Mouse (Mus musculus): ENCODE data around the gene Znfx1. TPM values are rescaled to one million over a fixed set of nuclear protein-coding genes. Genes with fewer than 3 reads are reported as not detected.

Znfx1 gene
- polyA plus RNA-seq, 1 experiment, result 15.8 TPM

- Histone ChIP-seq H3K36me3 (ENCODE audit: control insufficient read depth, insufficient read depth) (peaks cover 82% of the 10 kb centered on the region), H3K79me3 (ENCODE audit: low read depth) (peaks cover 41% of the 10 kb centered on the region), H3ac (ENCODE audit: control insufficient read depth, insufficient read length, low read depth) (no peak overlapping the region), H3K4me3 (ENCODE audit: insufficient read depth, poor library complexity, severe bottlenecking) (no peak overlapping the region), H3K27me3 (ENCODE audit: control insufficient read depth, insufficient read depth, insufficient read length) (no peaks in the 10 kb centered on the region), H3K79me2 (ENCODE audit: control insufficient read depth, insufficient read depth) (peaks cover 83% of the 10 kb centered on the region)
- no peak for TF ChIP-seq FOSL1 (IDR thresholded peaks at IDR 0.05; ENCODE audit: insufficient read depth, low read length, poor library complexity, severe bottlenecking)
- TF ChIP-seq MAX (IDR thresholded peaks at IDR 0.05), result no peak
- no peak for TF ChIP-seq USF1 (IDR thresholded peaks at IDR 0.05; ENCODE audit: low read depth)
- TF ChIP-seq MYOG (IDR thresholded peaks at IDR 0.05; ENCODE audit: control insufficient read depth, extremely low read depth, insufficient read length), result no peak
- no peak for TF ChIP-seq CEBPB (IDR thresholded peaks at IDR 0.05; ENCODE audit: low read depth)
- no peak for TF ChIP-seq CTCF (IDR thresholded peaks at IDR 0.05; ENCODE audit: control insufficient read depth, insufficient read depth, insufficient read length)
- TF ChIP-seq MYOD1 (IDR thresholded peaks at IDR 0.05; ENCODE audit: control insufficient read depth, insufficient read length, low read depth), result no peak
These were observed 9.5 kb downstream of the Znfx1 start for GRCm38 (mm10) chr2:167053127-167053844.

GRCm38 (mm10) chr2:167048698-167049358 lies 14.0 kb downstream of the Znfx1 start:
- Histone ChIP-seq H3K79me2 (ENCODE audit: control insufficient read depth, insufficient read depth) (peaks cover 46% of the 10 kb centered on the region), H3K27me3 (ENCODE audit: control insufficient read depth, insufficient read depth, insufficient read length) (no peaks in the 10 kb centered on the region), H3K79me3 (ENCODE audit: low read depth) (peaks cover 18% of the 10 kb centered on the region), H3ac (ENCODE audit: control insufficient read depth, insufficient read length, low read depth) (no peak overlapping the region), H3K36me3 (ENCODE audit: control insufficient read depth, insufficient read depth) (peaks cover 79% of the 10 kb centered on the region), H3K4me3 (ENCODE audit: insufficient read depth, poor library complexity, severe bottlenecking) (no peak overlapping the region)
- TF ChIP-seq FOSL1 (IDR thresholded peaks at IDR 0.05; ENCODE audit: insufficient read depth, low read length, poor library complexity, severe bottlenecking), result no peak
- no peak for TF ChIP-seq MYOG (IDR thresholded peaks at IDR 0.05; ENCODE audit: control insufficient read depth, extremely low read depth, insufficient read length)

- Histone ChIP-seq H3K36me3 (ENCODE audit: control insufficient read depth, insufficient read depth) (peaks cover 82% of the 10 kb centered on the region), H3K79me2 (ENCODE audit: control insufficient read depth, insufficient read depth) (peaks cover 40% of the 10 kb centered on the region), H3K27me3 (ENCODE audit: control insufficient read depth, insufficient read depth, insufficient read length) (no peaks in the 10 kb centered on the region), H3K79me3 (ENCODE audit: low read depth) (peaks cover 15% of the 10 kb centered on the region), H3K4me3 (ENCODE audit: insufficient read depth, poor library complexity, severe bottlenecking) (no peak overlapping the region), H3ac (ENCODE audit: control insufficient read depth, insufficient read length, low read depth) (no peak overlapping the region)
- TF ChIP-seq MYOD1 (IDR thresholded peaks at IDR 0.05; ENCODE audit: control insufficient read depth, insufficient read length, low read depth), result no peak
- TF ChIP-seq CTCF (IDR thresholded peaks at IDR 0.05; ENCODE audit: control insufficient read depth, insufficient read depth, insufficient read length), result no peak
- no peak for TF ChIP-seq MAX (IDR thresholded peaks at IDR 0.05)
- no peak for TF ChIP-seq USF1 (IDR thresholded peaks at IDR 0.05; ENCODE audit: low read depth)
- TF ChIP-seq CEBPB (IDR thresholded peaks at IDR 0.05; ENCODE audit: low read depth), result no peak
- TF ChIP-seq MYOG (IDR thresholded peaks at IDR 0.05; ENCODE audit: control insufficient read depth, extremely low read depth, insufficient read length), result no peak
- no peak for TF ChIP-seq FOSL1 (IDR thresholded peaks at IDR 0.05; ENCODE audit: insufficient read depth, low read length, poor library complexity, severe bottlenecking)
These were observed 14.6 kb downstream of the Znfx1 start for GRCm38 (mm10) chr2:167048223-167048622.

GRCm38 (mm10) chr2:167043400-167044121 lies 19.3 kb downstream of the Znfx1 start:
- Histone ChIP-seq H3K4me3 (ENCODE audit: insufficient read depth, poor library complexity, severe bottlenecking) (no peak overlapping the region), H3K36me3 (ENCODE audit: control insufficient read depth, insufficient read depth) (peaks cover 93% of the 10 kb centered on the region), H3K79me3 (ENCODE audit: low read depth) (no peaks in the 10 kb centered on the region), H3ac (ENCODE audit: control insufficient read depth, insufficient read length, low read depth) (no peak overlapping the region), H3K27me3 (ENCODE audit: control insufficient read depth, insufficient read depth, insufficient read length) (no peaks in the 10 kb centered on the region), H3K79me2 (ENCODE audit: control insufficient read depth, insufficient read depth) (no peaks in the 10 kb centered on the region)
- TF ChIP-seq MYOG (IDR thresholded peaks at IDR 0.05; ENCODE audit: control insufficient read depth, extremely low read depth, insufficient read length) (no peak), USF1 (IDR thresholded peaks at IDR 0.05; ENCODE audit: low read depth) (no peak), CEBPB (IDR thresholded peaks at IDR 0.05; ENCODE audit: low read depth) (no peak), MYOD1 (IDR thresholded peaks at IDR 0.05; ENCODE audit: control insufficient read depth, insufficient read length, low read depth) (no peak), FOSL1 (IDR thresholded peaks at IDR 0.05; ENCODE audit: insufficient read depth, low read length, poor library complexity, severe bottlenecking) (no peak), CTCF (IDR thresholded peaks at IDR 0.05; ENCODE audit: control insufficient read depth, insufficient read depth, insufficient read length) (no peak), MAX (IDR thresholded peaks at IDR 0.05) (no peak)

GRCm38 (mm10) chr2:167039386-167039785 lies 23.4 kb downstream of the Znfx1 start:
- no peak overlapping the region for H3K4me3 ChIP-seq (ENCODE audit: insufficient read depth, poor library complexity, severe bottlenecking)
- TF ChIP-seq USF1 (IDR thresholded peaks at IDR 0.05; ENCODE audit: low read depth) (no peak), MYOG (IDR thresholded peaks at IDR 0.05; ENCODE audit: control insufficient read depth, extremely low read depth, insufficient read length) (no peak), MYOD1 (IDR thresholded peaks at IDR 0.05; ENCODE audit: control insufficient read depth, insufficient read length, low read depth) (no peak), CEBPB (IDR thresholded peaks at IDR 0.05; ENCODE audit: low read depth) (no peak), MAX (IDR thresholded peaks at IDR 0.05) (no peak), CTCF (IDR thresholded peaks at IDR 0.05; ENCODE audit: control insufficient read depth, insufficient read depth, insufficient read length) (no peak), FOSL1 (IDR thresholded peaks at IDR 0.05; ENCODE audit: insufficient read depth, low read length, poor library complexity, severe bottlenecking) (no peak)
- H3K79me2 ChIP-seq (ENCODE audit: control insufficient read depth, insufficient read depth), result no peaks in the 10 kb centered on the region
- H3K79me3 ChIP-seq (ENCODE audit: low read depth), result no peaks in the 10 kb centered on the region
- H3ac ChIP-seq (ENCODE audit: control insufficient read depth, insufficient read length, low read depth), result no peak overlapping the region
- no peaks in the 10 kb centered on the region for H3K27me3 ChIP-seq (ENCODE audit: control insufficient read depth, insufficient read depth, insufficient read length)
- H3K36me3 ChIP-seq (ENCODE audit: control insufficient read depth, insufficient read depth), result peaks cover 99% of the 10 kb centered on the region

Data from C2C12 (cell line).